Mouse (Mus musculus): ENCODE results near the gene Ap1b1. TPM values are rescaled to one million over a fixed set of nuclear protein-coding genes. Genes with fewer than 3 reads are reported as not detected.

Gene Ap1b1
- total and polyA plus RNA-seq, 2 experiments from 2014 or later = 29.6 to 39.0 TPM

DNA sequence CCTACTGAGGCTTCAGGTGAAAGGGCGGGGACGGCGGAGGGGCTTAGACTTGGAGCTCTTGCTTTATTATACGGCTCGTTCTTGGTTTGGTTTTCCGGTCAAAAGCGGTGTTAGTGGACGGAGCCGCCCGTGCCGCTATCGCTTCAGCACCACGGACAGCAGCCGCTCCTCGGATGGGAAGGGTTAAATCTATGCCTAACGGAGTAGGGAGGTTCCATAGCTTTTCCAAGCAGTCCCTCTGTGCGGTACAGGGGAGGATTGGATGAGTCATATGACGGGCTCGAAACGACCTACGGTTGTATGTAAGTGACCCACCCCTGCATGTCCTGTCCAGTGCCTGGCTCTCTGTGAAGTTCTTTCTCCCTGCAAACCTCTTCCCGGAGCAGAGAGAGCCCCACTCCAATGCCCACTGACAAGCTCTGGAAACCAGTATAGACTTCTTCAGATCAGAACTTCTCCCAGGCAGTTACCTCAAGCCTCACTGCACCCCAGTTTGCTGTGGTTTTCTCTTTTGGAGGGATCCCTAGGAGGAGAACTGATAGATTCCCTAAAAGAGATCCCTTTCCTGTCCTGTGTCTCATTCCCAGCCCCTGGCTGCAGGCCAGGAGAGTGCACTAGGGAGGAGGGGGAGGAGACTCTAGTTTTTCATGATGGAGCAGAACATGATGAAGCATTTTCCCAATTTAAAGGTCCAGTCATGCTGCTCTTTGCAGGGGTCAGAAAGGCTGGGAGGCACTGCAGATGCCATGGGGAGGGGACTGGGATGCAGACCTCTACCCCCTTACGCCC is 37.2 kb upstream of the Ap1b1 start:
- ATAC-seq (ENCODE audit: insufficient read depth, low read depth) = peak; percentile 30; the same call in 1 of the 2 replicates
- H3K9ac ChIP-seq (replicated peaks; ENCODE audit: low read depth, low read length) = no peak overlapping the region
- no peaks in the 10 kb centered on the region for H3K36me3 ChIP-seq (replicated peaks; ENCODE audit: control insufficient read depth, insufficient read depth, low read length)
- no peak overlapping the region for H3K4me2 ChIP-seq (ENCODE audit: low read depth, low read length)
- DNase-seq (ENCODE audit: low spot score) = no peak
- 6% methylated on average over 23 of the region's 23 CpGs for WGBS
- H3K4me3 ChIP-seq (ENCODE audit: low read depth, low read length) = no peak overlapping the region
- H3K9me3 ChIP-seq (replicated peaks; ENCODE audit: control insufficient read depth, low read length) = no peaks in the 10 kb centered on the region
- H3K27ac ChIP-seq (ENCODE audit: low read depth) = no peak overlapping the region
- no peak for TF ChIP-seq EP300 (IDR thresholded peaks at IDR 0.05; ENCODE audit: low read depth)
- TF ChIP-seq CTCF (IDR thresholded peaks at IDR 0.05; ENCODE audit: low read depth) = no peak
- H3K27me3 ChIP-seq (ENCODE audit: control insufficient read depth, insufficient read depth, low read length) = peaks cover 90% of the 10 kb centered on the region
- H3K4me1 ChIP-seq (ENCODE audit: control insufficient read depth, insufficient read depth) = peaks cover 9% of the 10 kb centered on the region

DNA sequence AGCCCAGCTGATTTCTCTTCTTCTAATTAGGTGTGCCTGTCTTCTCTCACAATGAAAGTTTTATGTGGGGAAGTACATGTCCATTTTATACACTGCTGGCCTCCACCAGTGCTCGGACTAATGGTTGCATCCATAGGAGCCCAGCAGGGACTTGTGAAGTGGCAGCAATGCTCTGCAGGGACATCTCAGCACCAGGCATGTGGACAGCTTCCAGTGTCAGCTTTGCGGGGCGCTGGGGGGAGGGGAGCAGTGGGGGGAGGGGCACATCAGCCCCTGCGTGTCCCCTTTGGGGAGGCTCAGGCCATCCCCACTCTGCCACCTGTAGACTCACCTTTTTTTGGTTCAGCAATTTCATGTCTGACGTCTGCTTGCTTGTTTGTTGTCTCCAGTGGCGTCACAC is 33.2 kb upstream of the Ap1b1 start:
- no peak overlapping the region for H3K9ac ChIP-seq (replicated peaks; ENCODE audit: low read depth, low read length)
- WGBS = 3% methylated on average over 6 of the region's 6 CpGs
- ATAC-seq (ENCODE audit: insufficient read depth, low read depth) (no peak; the same call in 1 of the 2 replicates), DNase-seq (ENCODE audit: low spot score) (no peak)
- no peaks in the 10 kb centered on the region for H3K9me3 ChIP-seq (replicated peaks; ENCODE audit: control insufficient read depth, low read length)
- no peak overlapping the region for H3K4me2 ChIP-seq (ENCODE audit: low read depth, low read length)
- H3K4me3 ChIP-seq (ENCODE audit: low read depth, low read length) = no peak overlapping the region
- H3K27ac ChIP-seq (ENCODE audit: low read depth) = no peak overlapping the region
- H3K27me3 ChIP-seq (ENCODE audit: control insufficient read depth, insufficient read depth, low read length) = peaks cover 69% of the 10 kb centered on the region
- no peaks in the 10 kb centered on the region for H3K36me3 ChIP-seq (replicated peaks; ENCODE audit: control insufficient read depth, insufficient read depth, low read length)
- no peaks in the 10 kb centered on the region for H3K4me1 ChIP-seq (ENCODE audit: control insufficient read depth, insufficient read depth)
- no peak for TF ChIP-seq EP300 (IDR thresholded peaks at IDR 0.05; ENCODE audit: low read depth)
- TF ChIP-seq CTCF (IDR thresholded peaks at IDR 0.05; ENCODE audit: low read depth) = no peak

DNA sequence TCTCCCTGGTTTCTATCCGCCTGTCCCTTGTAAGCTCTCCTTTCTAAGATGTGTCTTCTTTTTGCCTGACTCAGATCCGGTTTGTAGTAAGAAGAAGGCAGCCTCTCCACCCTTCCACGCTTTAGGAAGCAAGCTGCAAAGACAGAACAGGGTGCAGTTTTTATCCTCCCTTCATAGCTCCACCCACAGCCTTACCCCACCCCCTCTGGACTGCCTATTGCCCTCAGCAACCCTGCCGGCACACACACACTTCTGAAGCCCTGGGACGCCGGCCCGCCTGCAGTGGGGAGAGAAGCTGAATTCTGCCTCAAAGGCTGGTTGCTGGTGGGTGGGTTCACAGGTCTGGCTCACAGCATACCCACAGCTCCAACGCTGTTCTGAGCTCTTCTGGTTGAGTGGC is 32.7 kb upstream of the Ap1b1 start:
- no peak for DNase-seq (ENCODE audit: low spot score)
- H3K27me3 ChIP-seq (ENCODE audit: control insufficient read depth, insufficient read depth, low read length) = peaks cover 64% of the 10 kb centered on the region

GRCm38 (mm10) chr11:4963099-4963808 is 23.4 kb upstream of the Ap1b1 start:
- H3K4me2 ChIP-seq (ENCODE audit: low read depth, low read length) = no peak overlapping the region
- H3K9me3 ChIP-seq (replicated peaks; ENCODE audit: control insufficient read depth, low read length) = no peaks in the 10 kb centered on the region
- no peak overlapping the region for H3K27ac ChIP-seq (ENCODE audit: low read depth)
- no peak overlapping the region for H3K4me3 ChIP-seq (ENCODE audit: low read depth, low read length)
- H3K9ac ChIP-seq (replicated peaks; ENCODE audit: low read depth, low read length) = no peak overlapping the region
- DNase-seq (ENCODE audit: low spot score) (no peak), ATAC-seq (ENCODE audit: insufficient read depth, low read depth) (no peak)
- WGBS = 47% methylated on average over 6 of the region's 6 CpGs
- TF ChIP-seq CTCF (IDR thresholded peaks at IDR 0.05; ENCODE audit: low read depth) (no peak), EP300 (IDR thresholded peaks at IDR 0.05; ENCODE audit: low read depth) (no peak)
- H3K36me3 ChIP-seq (replicated peaks; ENCODE audit: control insufficient read depth, insufficient read depth, low read length) = no peaks in the 10 kb centered on the region
- no peaks in the 10 kb centered on the region for H3K27me3 ChIP-seq (ENCODE audit: control insufficient read depth, insufficient read depth, low read length)
- H3K4me1 ChIP-seq (ENCODE audit: control insufficient read depth, insufficient read depth) = no peaks in the 10 kb centered on the region

More for the DNA sequence above, 32.7 kb upstream of the Ap1b1 start:
- Histone ChIP-seq H3K9ac (replicated peaks; ENCODE audit: low read depth, low read length) (no peak overlapping the region), H3K9me3 (replicated peaks; ENCODE audit: control insufficient read depth, low read length) (no peaks in the 10 kb centered on the region), H3K27ac (ENCODE audit: low read depth) (no peak overlapping the region), H3K4me3 (ENCODE audit: low read depth, low read length) (no peak overlapping the region), H3K4me1 (ENCODE audit: control insufficient read depth, insufficient read depth) (no peaks in the 10 kb centered on the region), H3K36me3 (replicated peaks; ENCODE audit: control insufficient read depth, insufficient read depth, low read length) (no peaks in the 10 kb centered on the region), H3K4me2 (ENCODE audit: low read depth, low read length) (no peak overlapping the region)
- ATAC-seq (ENCODE audit: insufficient read depth, low read depth) = no peak
- 5% methylated on average over 8 of the region's 8 CpGs for WGBS
- TF ChIP-seq EP300 (IDR thresholded peaks at IDR 0.05; ENCODE audit: low read depth) = no peak

GRCm38 (mm10) chr11:4966325-4966724 is 20.3 kb upstream of the Ap1b1 start:
- Histone ChIP-seq H3K27ac (ENCODE audit: low read depth) (no peak overlapping the region), H3K4me3 (ENCODE audit: low read depth, low read length) (no peak overlapping the region), H3K27me3 (ENCODE audit: control insufficient read depth, insufficient read depth, low read length) (no peaks in the 10 kb centered on the region), H3K9me3 (replicated peaks; ENCODE audit: control insufficient read depth, low read length) (no peaks in the 10 kb centered on the region), H3K4me1 (ENCODE audit: control insufficient read depth, insufficient read depth) (no peaks in the 10 kb centered on the region), H3K4me2 (ENCODE audit: low read depth, low read length) (no peak overlapping the region), H3K36me3 (replicated peaks; ENCODE audit: control insufficient read depth, insufficient read depth, low read length) (no peaks in the 10 kb centered on the region), H3K9ac (replicated peaks; ENCODE audit: low read depth, low read length) (no peak overlapping the region)
- 65% methylated on average over 2 of the region's 2 CpGs for WGBS
- ATAC-seq (ENCODE audit: insufficient read depth, low read depth) (no peak), DNase-seq (ENCODE audit: low spot score) (no peak)
- TF ChIP-seq CTCF (IDR thresholded peaks at IDR 0.05; ENCODE audit: low read depth) = no peak
- TF ChIP-seq EP300 (IDR thresholded peaks at IDR 0.05; ENCODE audit: low read depth) = no peak
